Mouse (Mus musculus) lung, postnatal 0 days (tissue): ENCODE results near the gene Spats1.
"Not testable (repeated sequence)": the region's sequence is repeated elsewhere in the genome, so short reads cannot be mapped to it uniquely, and the experiment has no call there.

ENCODE experiments used
- CTCF ChIP-seq: IDR thresholded peaks from 2 replicates; pipeline ENCODE4 v1.5.1; 2016; ENCODE audit warnings: antibody characterized with exemption, mild to moderate bottlenecking
- EP300 ChIP-seq: IDR thresholded peaks from 2 replicates; pipeline ENCODE4 v1.6.1; 2016; ENCODE audit warnings: antibody characterized with exemption, mild to moderate bottlenecking, control low read depth

DNA sequence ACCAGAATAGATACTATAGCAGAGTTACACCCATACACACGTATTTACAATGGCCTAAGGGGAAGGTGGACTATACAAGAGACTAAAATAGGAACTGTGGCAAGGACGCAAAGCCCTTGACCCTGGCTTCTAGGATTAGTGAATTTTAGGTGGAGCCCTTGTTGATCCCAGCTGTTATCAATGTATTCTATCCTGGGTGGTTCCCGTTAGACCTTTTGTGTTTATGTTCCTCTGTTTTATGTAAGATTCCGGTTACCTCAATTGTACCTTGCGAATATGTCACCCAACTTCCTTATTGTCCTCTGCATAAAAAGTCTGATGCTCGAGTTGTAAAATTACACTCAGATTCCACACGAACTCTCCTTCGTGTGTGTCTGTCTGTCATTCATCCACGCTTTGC, 19.4 kb downstream of the Spats1 start:
- TF ChIP-seq CTCF, EP300: not testable (repeated sequence)
